Mouse (Mus musculus) hematopoietic stem cell, adult 5-6 weeks (primary cell): Measurements from ENCODE around the gene Tgfb1. TPM values are rescaled to one million over a fixed set of nuclear protein-coding genes. Genes with fewer than 3 reads are reported as not detected.

ENCODE experiments used
- ATAC-seq, 2 experiments: fragments of 125-278 bp in 1 of 2; replicated peaks in 1 of 2; 2 replicates each; pipeline ENCODE4 v1.8.0; 2016 to 2017; ENCODE audit warnings: inconsistent platforms in 2 of 2, mild to moderate bottlenecking in 2 of 2, moderate number of reproducible peaks in 2 of 2, low read depth in 1 of 2, moderate TSS enrichment in 1 of 2; ENCODE audit not compliant: low FRiP score in 2 of 2, poor library complexity in 2 of 2, severe bottlenecking in 2 of 2, insufficient read depth in 1 of 2, low TSS enrichment in 1 of 2
- total RNA-seq: library from RNA; stranded (forward); fragments of 172-1452, 232-1000 nt; gene quantifications from 2 replicates; pipeline ENCODE4 v1.2.3, GENCODE M21; 2017

The Tgfb1 gene
- total RNA-seq, 1 experiment from 2014 or later, result 50.7 TPM

GRCm38 (mm10) chr7:25671686-25672085 is 15.1 kb upstream of the Tgfb1 start:
- ATAC-seq, result no peak

GRCm38 (mm10) chr7:25672442-25672841 is 14.4 kb upstream of the Tgfb1 start:
- no peak for ATAC-seq

GRCm38 (mm10) chr7:25674297-25674696 is 12.5 kb upstream of the Tgfb1 start:
- ATAC-seq, result peak; percentile 14 to 33; a peak in 1 of 4 replicates

- ATAC-seq, result peak in 1 of 2 experiments; percentile 38; a peak in 3 of 4 replicates
Observed at GRCm38 (mm10) chr7:25674719-25675300, 12.0 kb upstream of the Tgfb1 start, which contains the start of gene Tmem91. Tmem91 (minus strand) TSS chr7:25675166.

GRCm38 (mm10) chr7:25675405-25675804 is 11.4 kb upstream of the Tgfb1 start:
- ATAC-seq, result no peak

- no peak for ATAC-seq
Observed at GRCm38 (mm10) chr7:25676085-25676781, 10.6 kb upstream of the Tgfb1 start.

- no peak for ATAC-seq
Observed at GRCm38 (mm10) chr7:25677013-25677412, 9.8 kb upstream of the Tgfb1 start.

GRCm38 (mm10) chr7:25679971-25680370 is 6.8 kb upstream of the Tgfb1 start:
- no peak for ATAC-seq

- peak; percentile 81 to 86 for ATAC-seq
Observed at GRCm38 (mm10) chr7:25680514-25681258, 6.1 kb upstream of the Tgfb1 start, which contains the start of gene B9d2. B9d2 (plus strand) TSS chr7:25680780.

GRCm38 (mm10) chr7:25681341-25682231 is 5.2 kb upstream of the Tgfb1 start:
- no peak for ATAC-seq

- ATAC-seq, result peak; percentile 21 to 24
Observed at GRCm38 (mm10) chr7:25683474-25684180, 3.2 kb upstream of the Tgfb1 start.

GRCm38 (mm10) chr7:25684659-25685058 is 2.1 kb upstream of the Tgfb1 start:
- ATAC-seq, result no peak

GRCm38 (mm10) chr7:25685926-25686470 is 804 bp upstream of the Tgfb1 start:
- ATAC-seq, result no peak

GRCm38 (mm10) chr7:25687811-25688401 is 1.1 kb downstream of the Tgfb1 start:
- ATAC-seq, result peak in 1 of 2 experiments; percentile 6; a peak in 1 of 4 replicates

GRCm38 (mm10) chr7:25688810-25689586 is 2.2 kb downstream of the Tgfb1 start:
- peak; percentile 65 for ATAC-seq
